Mouse (Mus musculus) ovary, postnatal 36 days (tissue): ENCODE measurements at regions not wholly inside any gene's neighbourhood (a gene's known extent, or its start where the extent isn't known, plus 50 kb on each side); places are given as distances from the start of the nearest gene placed in this dataset.

Experiments used
- DNase-seq: peaks from one replicate; pipeline ENCODE4 v3.0.0; 2022; ENCODE audit warnings: low spot score, mixed read lengths

DNA sequence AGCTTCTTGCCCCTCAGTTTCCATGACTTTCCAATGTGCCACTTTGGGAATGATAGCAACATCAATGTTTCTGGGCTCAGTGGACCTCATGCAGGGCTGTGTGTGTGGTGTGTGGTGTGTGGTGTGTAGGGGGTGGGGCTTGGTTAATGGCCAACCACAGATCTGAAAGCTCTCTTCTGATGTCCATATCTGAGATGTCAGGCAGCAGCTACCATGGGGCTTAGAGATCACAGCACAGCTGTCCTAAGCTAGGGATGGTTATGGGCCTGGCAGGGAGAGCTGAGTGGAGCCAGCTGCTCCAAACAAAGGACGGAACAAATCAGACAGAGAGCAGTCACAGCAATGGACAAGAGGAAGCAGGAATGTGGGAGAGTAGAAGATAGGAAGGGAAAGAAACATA, 606.8 kb upstream of the Cdh5 start:
- DNase-seq, result no peak

- DNase-seq, result no peak
These were observed 600.1 kb upstream of the Cdh5 start for GRCm38 (mm10) chr8:103501328-103501727.

DNA sequence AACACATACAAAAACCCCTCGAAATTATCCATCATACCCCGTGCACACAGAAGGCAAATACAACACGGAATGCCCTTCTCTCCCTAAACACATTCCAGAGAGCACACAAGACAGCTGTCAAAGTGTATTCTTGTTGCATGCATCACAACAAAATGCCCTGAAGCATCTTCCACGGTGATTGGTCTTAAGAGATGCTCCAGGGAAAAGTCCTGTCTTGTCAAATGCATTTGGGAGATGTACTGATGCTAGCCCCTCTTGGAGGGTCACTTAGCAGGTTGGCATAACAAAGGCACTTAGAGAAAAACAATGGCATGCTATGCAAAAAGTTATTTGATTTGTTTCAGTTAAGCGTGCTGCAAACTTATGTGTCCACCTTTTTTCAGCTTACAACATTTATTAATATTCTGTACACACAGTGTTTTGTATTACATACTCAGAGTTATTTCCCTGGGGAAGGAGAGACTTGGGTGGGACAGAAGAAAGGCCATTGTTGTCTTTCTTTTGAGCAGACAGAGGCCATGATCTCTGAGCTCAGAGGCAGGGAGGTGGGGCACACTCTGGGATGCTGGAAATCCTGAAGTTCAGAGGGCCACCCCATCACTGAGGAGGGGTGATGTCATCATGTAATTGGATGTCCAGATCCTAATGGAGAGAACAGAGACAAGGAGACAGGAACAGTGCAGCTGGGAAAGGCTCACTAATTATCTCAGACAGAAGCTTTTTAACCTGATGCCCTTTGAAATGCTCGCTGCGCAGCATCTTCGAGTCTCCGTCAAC, 598.2 kb upstream of the Cdh5 start:
- no peak for DNase-seq

- no peak for DNase-seq
These were observed 595.1 kb upstream of the Cdh5 start for GRCm38 (mm10) chr8:103506334-103506733.

DNA sequence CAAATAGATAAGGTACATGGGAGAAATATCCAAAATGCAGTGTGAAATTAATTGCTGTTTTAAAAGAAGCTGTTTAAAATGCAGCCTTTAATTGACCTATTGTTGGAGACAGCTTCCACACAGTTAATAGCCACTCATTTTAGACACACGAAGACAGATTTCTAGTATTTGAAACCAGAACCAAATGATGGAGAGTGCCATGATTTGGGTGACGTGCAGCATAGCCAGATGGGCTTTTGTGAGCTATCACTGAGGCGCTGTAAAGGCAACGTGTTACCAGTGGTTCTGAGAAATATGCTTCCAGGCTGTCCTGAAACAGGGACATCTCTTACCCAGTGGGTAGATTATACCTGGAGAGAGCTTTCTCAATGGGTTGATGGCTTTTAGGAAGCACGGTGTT, 594.4 kb upstream of the Cdh5 start:
- DNase-seq, result no peak

- DNase-seq, result no peak
These were observed 581.1 kb upstream of the Cdh5 start for GRCm38 (mm10) chr8:103520141-103520866.

GRCm38 (mm10) chr8:103530903-103531302, 570.5 kb upstream of the Cdh5 start:
- DNase-seq, result no peak

DNA sequence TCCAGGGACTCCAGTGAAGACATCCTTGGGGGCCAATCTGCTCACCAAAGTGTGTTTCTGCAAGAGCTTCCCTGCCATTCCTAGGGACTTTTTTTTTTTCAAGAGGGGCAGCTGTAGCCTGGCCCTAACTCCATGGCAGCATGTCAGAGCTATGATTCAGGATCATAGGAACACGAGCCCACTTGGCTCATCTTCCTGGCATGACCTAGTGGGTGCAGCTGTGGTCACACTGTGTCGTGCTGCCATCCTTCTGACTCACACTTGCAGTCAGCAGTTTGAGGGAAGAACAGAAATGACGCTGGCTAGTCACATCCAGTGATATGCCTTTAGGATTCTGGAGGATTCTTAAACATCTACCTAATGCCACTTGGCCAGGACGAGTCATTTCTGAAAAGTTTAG, 566.5 kb upstream of the Cdh5 start:
- DNase-seq, result no peak

DNA sequence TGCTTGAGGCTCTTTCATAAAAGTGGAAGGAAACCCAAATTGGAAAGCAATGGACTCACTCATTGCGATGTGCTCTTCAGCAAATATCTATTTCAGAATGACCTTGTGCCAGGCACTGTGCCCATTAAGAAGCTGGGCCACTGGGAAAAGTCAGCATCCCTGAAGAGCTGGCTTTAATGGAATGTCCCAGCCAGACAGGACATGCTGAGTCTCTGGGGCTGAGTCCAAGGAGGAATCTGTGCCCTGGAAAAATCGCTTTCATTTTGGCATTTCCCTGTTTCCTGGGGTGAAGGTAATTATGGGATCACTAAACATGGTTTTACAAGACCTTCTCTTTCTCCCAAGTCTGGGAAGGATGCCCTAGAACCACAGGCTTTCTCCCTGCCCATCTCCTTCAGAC, 564.6 kb upstream of the Cdh5 start:
- no peak for DNase-seq

DNA sequence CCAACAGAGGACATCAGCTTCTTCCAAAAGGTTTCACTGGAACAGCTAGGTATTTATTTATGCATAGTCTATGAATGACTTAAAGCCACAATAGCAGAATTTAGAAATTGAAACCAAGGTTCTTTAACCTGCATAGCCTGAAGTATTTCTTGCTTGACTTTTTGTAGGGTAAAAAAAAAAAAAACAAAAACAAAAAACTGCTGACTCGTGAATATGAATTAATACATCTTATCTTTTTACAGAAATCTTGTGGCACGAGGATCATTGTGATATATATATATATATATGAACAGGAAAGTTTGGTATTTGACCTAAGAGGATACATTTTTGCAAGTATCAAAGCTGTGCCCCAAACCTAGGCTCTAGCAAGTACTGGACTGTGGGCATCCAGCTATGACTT, 559.5 kb upstream of the Cdh5 start:
- DNase-seq, result no peak

- DNase-seq, result no peak
These were observed 549.4 kb upstream of the Cdh5 start for GRCm38 (mm10) chr8:103551916-103552535.

GRCm38 (mm10) chr8:103561606-103562005, 539.8 kb upstream of the Cdh5 start:
- no peak for DNase-seq

DNA sequence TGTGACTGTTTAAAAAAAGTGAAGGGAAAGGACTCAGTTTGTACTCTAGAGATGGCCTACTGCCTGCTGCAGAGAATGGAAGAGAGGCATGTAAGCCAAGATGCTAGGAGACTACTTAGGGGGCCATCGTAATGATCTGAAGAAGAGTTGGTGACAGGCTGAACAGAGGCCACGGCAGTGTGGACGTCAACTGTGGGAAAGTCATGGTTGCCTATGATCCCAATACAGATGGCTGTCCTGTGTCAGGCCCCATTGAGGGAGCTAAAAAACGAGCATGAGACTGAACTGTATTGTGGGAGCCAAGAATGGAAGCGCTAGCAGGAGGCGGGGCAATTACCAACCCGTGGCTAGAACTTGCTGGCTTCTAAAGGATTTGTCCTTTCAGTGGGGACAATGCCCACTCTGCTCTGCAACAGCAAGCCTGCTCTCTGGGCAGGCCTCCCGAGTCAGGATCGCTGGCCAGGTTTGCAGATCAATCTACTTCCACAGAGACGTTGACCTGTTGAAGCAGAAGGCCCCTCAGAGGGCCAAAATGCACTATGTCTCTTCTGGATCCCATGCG, 530.5 kb upstream of the Cdh5 start:
- no peak for DNase-seq

DNA sequence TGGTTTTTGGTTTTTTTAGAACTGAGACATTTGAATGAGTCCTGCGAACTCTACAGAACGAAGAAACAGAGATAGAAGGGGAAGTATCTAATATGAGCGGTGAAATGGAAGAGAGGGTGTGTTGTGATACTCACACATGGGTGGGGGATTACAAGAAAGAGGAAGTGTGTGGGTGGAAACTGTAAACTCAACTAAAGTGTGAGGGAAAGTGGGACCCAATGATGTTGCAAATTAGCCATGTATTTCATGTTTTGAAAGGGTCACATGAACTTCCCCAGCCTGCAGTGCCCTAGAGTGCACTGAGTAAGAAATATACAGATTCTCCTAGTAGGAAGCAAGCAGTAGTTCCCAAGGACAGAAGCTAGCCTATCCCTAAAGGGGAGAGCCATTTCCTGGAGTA, 524.3 kb upstream of the Cdh5 start:
- DNase-seq, result no peak

- no peak for DNase-seq
These were observed 523.4 kb upstream of the Cdh5 start for GRCm38 (mm10) chr8:103578006-103578405.

GRCm38 (mm10) chr8:103608291-103608690, 493.1 kb upstream of the Cdh5 start:
- DNase-seq, result no peak

DNA sequence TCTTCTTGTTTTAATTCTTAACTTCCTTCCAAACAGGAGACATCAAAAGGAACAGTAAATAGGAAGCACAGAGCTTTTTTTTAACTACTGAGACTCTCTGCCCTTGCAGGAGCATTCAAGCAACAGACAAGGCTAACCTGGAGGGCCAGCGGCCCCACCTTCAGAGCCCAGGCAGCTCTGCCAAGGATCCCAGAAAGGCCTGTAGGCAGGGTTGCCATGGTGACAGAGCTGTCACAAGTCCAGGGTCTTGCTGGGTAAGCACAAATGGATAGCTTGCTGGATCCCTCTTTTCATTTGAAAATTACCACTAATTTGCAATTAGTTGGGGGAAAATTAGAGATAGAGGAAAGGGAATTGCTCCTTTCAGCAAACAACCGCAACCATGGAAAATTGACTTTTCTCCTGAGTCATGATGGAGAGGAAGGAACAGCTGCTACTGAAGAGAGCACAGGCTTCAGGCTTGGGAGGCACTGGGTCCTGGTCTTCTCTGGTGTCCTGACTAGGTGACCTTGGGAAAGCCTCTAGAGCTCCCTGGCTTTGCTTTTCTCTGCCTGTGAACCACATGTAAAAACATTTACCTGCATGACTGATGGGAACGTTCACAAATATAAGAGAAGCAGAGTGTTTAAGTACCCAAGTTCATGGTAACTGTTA, 477.5 kb upstream of the Cdh5 start:
- DNase-seq, result no peak

DNA sequence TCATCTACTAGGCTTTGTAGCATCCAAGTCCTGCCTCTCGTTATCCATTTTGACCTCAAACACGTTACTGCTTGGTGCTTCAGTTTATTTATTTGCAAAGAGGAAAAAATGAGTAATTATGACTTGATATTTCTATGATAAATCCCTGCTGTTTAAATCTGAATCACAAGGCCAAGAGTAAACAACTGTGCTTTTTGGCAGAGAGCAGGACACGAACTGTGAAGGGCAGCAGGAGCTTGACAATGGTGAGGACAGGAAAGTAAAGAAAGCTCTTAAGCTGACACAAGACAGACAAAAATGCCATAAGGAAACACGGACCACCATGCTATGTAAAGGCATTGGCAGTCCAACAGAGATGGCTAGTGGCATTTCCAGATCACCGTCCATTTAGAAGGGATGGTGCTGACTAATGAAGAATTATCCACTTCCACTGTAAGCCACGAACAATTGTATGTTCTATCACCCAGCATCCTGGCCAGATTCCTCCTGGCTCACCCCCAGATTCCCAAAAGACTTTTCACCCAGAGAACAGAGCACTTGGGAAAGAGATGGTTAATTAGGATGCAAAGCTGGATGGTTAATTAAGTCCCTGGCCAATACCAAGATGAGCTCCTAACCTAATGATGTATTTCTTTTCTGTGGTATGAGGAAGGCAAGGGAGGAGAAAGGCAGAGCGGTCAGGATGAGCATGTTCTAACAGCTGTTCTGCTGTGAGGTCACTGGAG, 476.1 kb upstream of the Cdh5 start:
- DNase-seq, result no peak

- DNase-seq, result no peak
These were observed 475.0 kb upstream of the Cdh5 start for GRCm38 (mm10) chr8:103626446-103626845.

GRCm38 (mm10) chr8:103632543-103632942, 468.9 kb upstream of the Cdh5 start:
- no peak for DNase-seq

- no peak for DNase-seq
These were observed 466.5 kb upstream of the Cdh5 start for GRCm38 (mm10) chr8:103634951-103635350.

GRCm38 (mm10) chr8:103643621-103644020, 457.8 kb upstream of the Cdh5 start:
- DNase-seq, result no peak
